Mouse (Mus musculus): Measurements from ENCODE around the gene Tmem200b. TPM values are rescaled to one million over a fixed set of nuclear protein-coding genes. Genes with fewer than 3 reads are reported as not detected.

The Tmem200b gene
- polyA plus RNA-seq, 1 experiment from 2014 or later, result not detected

- H3K4me3 ChIP-seq (replicated peaks; ENCODE audit: low read depth, low read length), result peak overlapping the region; percentile 17
- H3K27ac ChIP-seq (replicated peaks; ENCODE audit: low read depth, low read length), result no peak overlapping the region
- no peaks in the 10 kb centered on the region for H3K36me3 ChIP-seq (ENCODE audit: control insufficient read depth, insufficient read depth, low read length)
- WGBS, result 1% methylated on average over 31 of the region's 31 CpGs
- peaks cover 21% of the 10 kb centered on the region for H3K4me1 ChIP-seq (ENCODE audit: control insufficient read depth, insufficient read depth, low read length)
- peak; percentile 65 for DNase-seq
- H3K9ac ChIP-seq (replicated peaks; ENCODE audit: low read length), result no peak overlapping the region
- ATAC-seq (ENCODE audit: low FRiP score, low TSS enrichment), result no peak
- H3K27me3 ChIP-seq (ENCODE audit: control insufficient read depth, insufficient read depth, low read length), result peaks cover 67% of the 10 kb centered on the region
- peak overlapping the region; percentile 54 for H3K4me2 ChIP-seq (ENCODE audit: low read length)
- no peaks in the 10 kb centered on the region for H3K9me3 ChIP-seq (ENCODE audit: control insufficient read depth, low read length)
These were observed 6.6 kb upstream of the Tmem200b start for GRCm38 (mm10) chr4:131914891-131915469.

- DNase-seq, result no peak
- Histone ChIP-seq H3K36me3 (ENCODE audit: control insufficient read depth, insufficient read depth, low read length) (no peaks in the 10 kb centered on the region), H3K9ac (replicated peaks; ENCODE audit: low read length) (no peak overlapping the region), H3K27me3 (ENCODE audit: control insufficient read depth, insufficient read depth, low read length) (peaks cover 76% of the 10 kb centered on the region), H3K4me2 (ENCODE audit: low read length) (peak overlapping the region; percentile 54; the same call in 1 of the 2 replicates), H3K4me1 (ENCODE audit: control insufficient read depth, insufficient read depth, low read length) (peaks cover 15% of the 10 kb centered on the region), H3K9me3 (ENCODE audit: control insufficient read depth, low read length) (no peaks in the 10 kb centered on the region), H3K27ac (replicated peaks; ENCODE audit: low read depth, low read length) (no peak overlapping the region), H3K4me3 (replicated peaks; ENCODE audit: low read depth, low read length) (no peak overlapping the region)
- 16% methylated on average over 13 of the region's 13 CpGs for WGBS
- ATAC-seq (ENCODE audit: low FRiP score, low TSS enrichment), result no peak
These were observed 5.7 kb upstream of the Tmem200b start for GRCm38 (mm10) chr4:131915821-131916328.

- Histone ChIP-seq H3K27me3 (ENCODE audit: control insufficient read depth, insufficient read depth, low read length) (peaks cover 81% of the 10 kb centered on the region), H3K9me3 (ENCODE audit: control insufficient read depth, low read length) (no peaks in the 10 kb centered on the region), H3K4me2 (ENCODE audit: low read length) (no peak overlapping the region), H3K4me3 (replicated peaks; ENCODE audit: low read depth, low read length) (no peak overlapping the region), H3K36me3 (ENCODE audit: control insufficient read depth, insufficient read depth, low read length) (no peaks in the 10 kb centered on the region), H3K27ac (replicated peaks; ENCODE audit: low read depth, low read length) (no peak overlapping the region), H3K9ac (replicated peaks; ENCODE audit: low read length) (no peak overlapping the region), H3K4me1 (ENCODE audit: control insufficient read depth, insufficient read depth, low read length) (peaks cover 18% of the 10 kb centered on the region)
- DNase-seq (peak; percentile 70), ATAC-seq (ENCODE audit: low FRiP score, low TSS enrichment) (no peak)
- 6% methylated on average over 15 of the region's 15 CpGs for WGBS
These were observed 5.1 kb upstream of the Tmem200b start for GRCm38 (mm10) chr4:131916425-131916824.

GRCm38 (mm10) chr4:131917010-131917555 lies 4.5 kb upstream of the Tmem200b start:
- Histone ChIP-seq H3K36me3 (ENCODE audit: control insufficient read depth, insufficient read depth, low read length) (no peaks in the 10 kb centered on the region), H3K27ac (replicated peaks; ENCODE audit: low read depth, low read length) (no peak overlapping the region), H3K9ac (replicated peaks; ENCODE audit: low read length) (no peak overlapping the region), H3K27me3 (ENCODE audit: control insufficient read depth, insufficient read depth, low read length) (peaks cover 88% of the 10 kb centered on the region), H3K4me3 (replicated peaks; ENCODE audit: low read depth, low read length) (no peak overlapping the region), H3K9me3 (ENCODE audit: control insufficient read depth, low read length) (no peaks in the 10 kb centered on the region), H3K4me2 (ENCODE audit: low read length) (no peak overlapping the region), H3K4me1 (ENCODE audit: control insufficient read depth, insufficient read depth, low read length) (peaks cover 24% of the 10 kb centered on the region)
- ATAC-seq (ENCODE audit: low FRiP score, low TSS enrichment) (no peak), DNase-seq (no peak)
- 81% methylated on average over 10 of the region's 10 CpGs for WGBS

- H3K4me3 ChIP-seq (replicated peaks; ENCODE audit: low read depth, low read length), result no peak overlapping the region
- no peak overlapping the region for H3K4me2 ChIP-seq (ENCODE audit: low read length)
- 52% methylated on average over 7 of the region's 7 CpGs for WGBS
- ATAC-seq (ENCODE audit: low FRiP score, low TSS enrichment) (no peak), DNase-seq (no peak)
- H3K27ac ChIP-seq (replicated peaks; ENCODE audit: low read depth, low read length), result no peak overlapping the region
- peaks cover 91% of the 10 kb centered on the region for H3K27me3 ChIP-seq (ENCODE audit: control insufficient read depth, insufficient read depth, low read length)
- peaks cover 7% of the 10 kb centered on the region for H3K36me3 ChIP-seq (ENCODE audit: control insufficient read depth, insufficient read depth, low read length)
- peaks cover 28% of the 10 kb centered on the region for H3K4me1 ChIP-seq (ENCODE audit: control insufficient read depth, insufficient read depth, low read length)
- no peaks in the 10 kb centered on the region for H3K9me3 ChIP-seq (ENCODE audit: control insufficient read depth, low read length)
- no peak overlapping the region for H3K9ac ChIP-seq (replicated peaks; ENCODE audit: low read length)
These were observed 3.5 kb upstream of the Tmem200b start for GRCm38 (mm10) chr4:131918026-131918533.

- DNase-seq (no peak), ATAC-seq (ENCODE audit: low FRiP score, low TSS enrichment) (no peak)
- H3K9ac ChIP-seq (replicated peaks; ENCODE audit: low read length), result no peak overlapping the region
- peaks cover 28% of the 10 kb centered on the region for H3K4me1 ChIP-seq (ENCODE audit: control insufficient read depth, insufficient read depth, low read length)
- H3K27me3 ChIP-seq (ENCODE audit: control insufficient read depth, insufficient read depth, low read length), result peaks cover 91% of the 10 kb centered on the region
- H3K27ac ChIP-seq (replicated peaks; ENCODE audit: low read depth, low read length), result no peak overlapping the region
- H3K36me3 ChIP-seq (ENCODE audit: control insufficient read depth, insufficient read depth, low read length), result peaks cover 14% of the 10 kb centered on the region
- no peak overlapping the region for H3K4me2 ChIP-seq (ENCODE audit: low read length)
- no peak overlapping the region for H3K4me3 ChIP-seq (replicated peaks; ENCODE audit: low read depth, low read length)
- no peaks in the 10 kb centered on the region for H3K9me3 ChIP-seq (ENCODE audit: control insufficient read depth, low read length)
- WGBS, result 14% methylated on average over 15 of the region's 15 CpGs
These were observed 2.7 kb upstream of the Tmem200b start for GRCm38 (mm10) chr4:131918711-131919500.

GRCm38 (mm10) chr4:131919506-131920140 lies 1.9 kb upstream of the Tmem200b start:
- DNase-seq (no peak), ATAC-seq (ENCODE audit: low FRiP score, low TSS enrichment) (no peak)
- H3K9ac ChIP-seq (replicated peaks; ENCODE audit: low read length), result no peak overlapping the region
- peaks cover 21% of the 10 kb centered on the region for H3K36me3 ChIP-seq (ENCODE audit: control insufficient read depth, insufficient read depth, low read length)
- H3K9me3 ChIP-seq (ENCODE audit: control insufficient read depth, low read length), result no peaks in the 10 kb centered on the region
- 14% methylated on average over 15 of the region's 15 CpGs for WGBS
- H3K4me3 ChIP-seq (replicated peaks; ENCODE audit: low read depth, low read length), result no peak overlapping the region
- H3K4me1 ChIP-seq (ENCODE audit: control insufficient read depth, insufficient read depth, low read length), result peaks cover 28% of the 10 kb centered on the region
- H3K27ac ChIP-seq (replicated peaks; ENCODE audit: low read depth, low read length), result no peak overlapping the region
- peaks cover 91% of the 10 kb centered on the region for H3K27me3 ChIP-seq (ENCODE audit: control insufficient read depth, insufficient read depth, low read length)
- H3K4me2 ChIP-seq (ENCODE audit: low read length), result peak overlapping the region; percentile 77; the same call in 1 of the 2 replicates

- Histone ChIP-seq H3K4me2 (ENCODE audit: low read length) (peak overlapping the region; percentile 77), H3K27me3 (ENCODE audit: control insufficient read depth, insufficient read depth, low read length) (peaks cover 88% of the 10 kb centered on the region), H3K4me3 (replicated peaks; ENCODE audit: low read depth, low read length) (peak overlapping the region; percentile 44), H3K9ac (replicated peaks; ENCODE audit: low read length) (no peak overlapping the region; the same call in 1 of the 2 replicates), H3K27ac (replicated peaks; ENCODE audit: low read depth, low read length) (no peak overlapping the region), H3K4me1 (ENCODE audit: control insufficient read depth, insufficient read depth, low read length) (peaks cover 24% of the 10 kb centered on the region), H3K36me3 (ENCODE audit: control insufficient read depth, insufficient read depth, low read length) (peaks cover 26% of the 10 kb centered on the region), H3K9me3 (ENCODE audit: control insufficient read depth, low read length) (no peaks in the 10 kb centered on the region)
- ATAC-seq (ENCODE audit: low FRiP score, low TSS enrichment) (0 out of 2 replicates have a peak, but pooled peaks have one; percentile 3), DNase-seq (peak; percentile 51)
- WGBS, result 2% methylated on average over 46 of the region's 51 CpGs
These were observed 1.4 kb upstream of the Tmem200b start for GRCm38 (mm10) chr4:131920141-131920594.

Measured in midbrain, embryonic 14.5 days (tissue).